Comparison of ENCODE assay signal across 13 mouse cellular contexts in the genomic region with DNA sequence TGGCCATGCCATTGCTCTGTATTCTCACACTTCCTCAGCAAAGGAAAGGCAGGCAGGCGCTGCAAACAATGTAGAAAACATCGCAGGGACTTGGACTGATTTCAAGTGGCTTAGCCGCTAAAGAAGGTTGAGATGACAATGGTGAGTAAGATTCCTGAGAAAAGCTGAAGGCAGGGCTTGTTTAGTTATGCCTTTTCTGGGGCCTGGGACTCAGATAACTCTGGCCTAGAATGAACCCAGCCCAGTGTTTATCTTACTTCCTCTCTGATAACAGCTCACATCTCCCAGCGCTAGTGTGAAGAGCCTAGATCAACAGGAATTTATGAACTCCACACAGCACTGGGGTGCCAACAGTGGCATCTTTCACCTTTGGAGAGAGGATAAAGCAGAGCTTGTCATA.
DNase-seq lines count a peak whose midpoint lies in the region; ATAC-seq and TF ChIP-seq lines count a peak whose summit lies in the region.
"Had no signal": no experiment of that assay in that cellular context is flagged by ENCODE, and none has a peak within 500 bp of the region (broad histone marks: within the 10 kb centered on the region; RNA-seq: fewer than 3 reads in every experiment).

No protein-coding gene starts in this region.

- peak overlapping the region; percentile 77 for H3K27ac ChIP-seq in lung, embryonic 14.5 days (ENCODE audit: low read depth)
- H3K27ac ChIP-seq in lung, embryonic 16.5 days (ENCODE audit: low read length): peak overlapping the region; percentile 33
- H3K27ac ChIP-seq: forebrain, embryonic 10.5 days; hindbrain, embryonic 12.5 days; layer of hippocampus, adult 2 months; macrophage had no signal

- no peak for TF ChIP-seq CTCF in lung, embryonic 14.5 days (IDR thresholded peaks at IDR 0.05; ENCODE audit: low read depth)
- TF ChIP-seq CTCF in lung, adult 2 months (IDR thresholded peaks at IDR 0.05; ENCODE audit: insufficient read depth, low read length): no peak

- no peak for ATAC-seq in lung, embryonic 14.5 days (ENCODE audit: insufficient read depth)
- ATAC-seq in lung, embryonic 16.5 days (ENCODE audit: low read depth): no peak

- no peaks in the 10 kb centered on the region for H3K27me3 ChIP-seq in lung, embryonic 14.5 days (ENCODE audit: insufficient read depth, low read length)
- no peaks in the 10 kb centered on the region for H3K27me3 ChIP-seq in lung, embryonic 16.5 days (ENCODE audit: control insufficient read depth, insufficient read depth, low read depth, low read length)
- H3K27me3 ChIP-seq: hindbrain, embryonic 12.5 days had no signal

- H3K36me3 ChIP-seq in lung, embryonic 14.5 days (ENCODE audit: insufficient read depth): no peaks in the 10 kb centered on the region
- H3K36me3 ChIP-seq in lung, embryonic 16.5 days (ENCODE audit: control insufficient read depth, insufficient read depth, low read length): no peaks in the 10 kb centered on the region
- H3K36me3 ChIP-seq: forebrain, embryonic 10.5 days; hindbrain, embryonic 12.5 days had no signal

- intact Hi-C loops in heart, postnatal 25 days (cut with DNase I): no loop called here

- WGBS in lung, embryonic 14.5 days: 4% methylated on average over 4 of the region's 4 CpGs
- 13% methylated on average over 4 of the region's 4 CpGs for WGBS in lung, adult 2 months
- WGBS in lung, embryonic 16.5 days: 3% methylated on average over 4 of the region's 4 CpGs

- no peaks in the 10 kb centered on the region for H3K9me3 ChIP-seq in lung, embryonic 14.5 days (ENCODE audit: low read depth, low read length)
- H3K9me3 ChIP-seq in lung, embryonic 16.5 days (ENCODE audit: control insufficient read depth, low read length): no peaks in the 10 kb centered on the region
- H3K9me3 ChIP-seq: forebrain, embryonic 10.5 days; hindbrain, embryonic 12.5 days had no signal

- H3K4me2 ChIP-seq in lung, embryonic 14.5 days: no peak overlapping the region
- no peak overlapping the region for H3K4me2 ChIP-seq in lung, embryonic 16.5 days (ENCODE audit: low read depth, low read length)
- H3K4me2 ChIP-seq: hindbrain, embryonic 12.5 days had no signal

- H3K4me1 ChIP-seq in lung, embryonic 14.5 days (ENCODE audit: insufficient read depth): peaks cover 46% of the 10 kb centered on the region
- peaks cover 10% of the 10 kb centered on the region for H3K4me1 ChIP-seq in lung, adult 2 months (ENCODE audit: control insufficient read depth, insufficient read depth, low read length)
- H3K4me1 ChIP-seq in lung, embryonic 16.5 days (replicated peaks; ENCODE audit: control insufficient read depth, insufficient read depth, low read length): peaks cover 45% of the 10 kb centered on the region

- DNase-seq in heart, adult 11 months: peak; percentile 90
- no peak for DNase-seq in heart, postnatal 25 days (ENCODE audit: low spot score)
- DNase-seq in lung, embryonic 14.5 days: peak; percentile 81
- DNase-seq in lung, adult 2 months: no peak
- peak; percentile 73 for DNase-seq in yolk sac, embryonic 10.5 days (ENCODE audit: low spot score)
- DNase-seq in cerebellum, adult 9-11 months: no peak
- DNase-seq in gastrocnemius, postnatal 25 days: no peak
- DNase-seq: cerebellum, adult 8-10 months had no signal

- TF ChIP-seq POLR2A in lung, adult 2 months (IDR thresholded peaks at IDR 0.05; ENCODE audit: borderline replicate concordance, extremely low read depth, low read depth, low read length): no peak

- no peak overlapping the region for H3K4me3 ChIP-seq in lung, embryonic 14.5 days (ENCODE audit: low read depth, low read length)
- no peak overlapping the region for H3K4me3 ChIP-seq in lung, adult 2 months (replicated peaks; ENCODE audit: extremely low read depth, low read depth, low read length)
- no peak overlapping the region for H3K4me3 ChIP-seq in lung, embryonic 16.5 days (ENCODE audit: low read length)
- H3K4me3 ChIP-seq: forebrain, embryonic 10.5 days; hindbrain, embryonic 12.5 days; layer of hippocampus, adult 2 months had no signal

- no peak overlapping the region for H3K9ac ChIP-seq in lung, embryonic 14.5 days
- no peak overlapping the region for H3K9ac ChIP-seq in lung, embryonic 16.5 days (ENCODE audit: low read length)
- H3K9ac ChIP-seq: hindbrain, embryonic 12.5 days had no signal

Comparison
In these comparisons a context has a peak if more than half of its experiments do, and no peak if none do; other contexts are left out.
1. DNase-seq: peak in heart, adult 11 months (single experiment), lung, embryonic 14.5 days (single experiment) and yolk sac, embryonic 10.5 days (single experiment); none in heart, postnatal 25 days (single experiment), lung, adult 2 months (single experiment), cerebellum, adult 9-11 months (single experiment) and gastrocnemius, postnatal 25 days (single experiment).